Comparison of ENCODE assay signal across 24 mouse cellular contexts in the genomic region with DNA sequence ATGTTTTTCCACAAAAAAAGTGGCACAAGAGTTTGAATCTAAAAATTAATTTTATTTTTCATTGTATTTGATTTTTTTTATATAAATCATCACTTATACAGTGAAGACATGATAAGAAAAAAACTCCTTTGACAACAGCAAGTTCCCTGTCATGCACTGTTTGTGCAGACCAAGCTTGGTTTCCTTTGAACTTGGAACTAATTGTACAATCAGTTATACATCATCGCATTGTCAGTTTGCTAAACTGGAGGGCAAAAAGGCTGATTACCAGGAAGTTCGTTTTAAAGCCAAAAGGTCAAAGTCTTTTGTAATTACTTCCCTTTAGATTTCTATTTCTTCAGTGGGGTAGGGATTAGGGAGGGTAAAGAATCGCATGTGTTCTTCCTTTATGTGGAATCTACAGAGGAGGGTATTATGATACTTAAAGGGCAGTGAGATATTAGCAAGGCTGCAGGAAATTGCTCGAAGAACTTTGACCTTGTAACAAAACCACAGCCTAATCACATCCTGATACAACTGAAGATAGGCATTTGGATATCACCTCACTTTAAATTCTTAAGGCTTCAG. TPM values are rescaled to one million over a fixed set of nuclear protein-coding genes. Genes with fewer than 3 reads are reported as not detected.
A peak's percentile ranks its signal among the peaks of the same experiment; 100 is the strongest.
DNase-seq lines count a peak whose midpoint lies in the region; ATAC-seq lines count a peak whose summit lies in the region.
"Had no signal": no experiment of that assay in that cellular context is flagged by ENCODE, and none has a peak within 500 bp of the region (broad histone marks: within the 10 kb centered on the region; RNA-seq: fewer than 3 reads in every experiment).

No protein-coding gene starts in this region.

- WGBS in intestine, embryonic 14.5 days, result 40% methylated on average over 4 of the region's 4 CpGs

- no peak overlapping the region for H3K9ac ChIP-seq in intestine, embryonic 14.5 days (ENCODE audit: low read length)
- H3K9ac ChIP-seq: embryonic facial prominence, embryonic 13.5 days; forebrain, embryonic 13.5 days; forebrain, postnatal 0 days; hindbrain, embryonic 13.5 days had no signal

- H3K36me3 ChIP-seq in intestine, embryonic 14.5 days (ENCODE audit: control insufficient read depth, insufficient read depth, low read length), result no peaks in the 10 kb centered on the region
- H3K36me3 ChIP-seq: embryonic facial prominence, embryonic 13.5 days; heart, embryonic 10.5 days; hindbrain, embryonic 13.5 days had no signal

- H3K4me1 ChIP-seq in intestine, embryonic 14.5 days (replicated peaks; ENCODE audit: control insufficient read depth, insufficient read depth, low read length), result no peaks in the 10 kb centered on the region
- H3K4me1 ChIP-seq: embryonic facial prominence, embryonic 13.5 days; heart, embryonic 10.5 days; hindbrain, embryonic 13.5 days had no signal

- peak; percentile 62; the same call in 1 of the 2 replicates for ATAC-seq in intestine, embryonic 14.5 days (replicated peaks; ENCODE audit: low FRiP score, low TSS enrichment, low read depth)
- ATAC-seq: forebrain, embryonic 13.5 days; forebrain, postnatal 0 days; hindbrain, postnatal 0 days had no signal

- peak; percentile 25 for DNase-seq in heart, adult 11 months
- DNase-seq in heart, adult 18-20 months, result no peak
- DNase-seq in embryo, embryonic 10.5 days (ENCODE audit: low spot score), result peak; percentile 58
- DNase-seq in intestine, embryonic 14.5 days (ENCODE audit: low spot score), result no peak
- DNase-seq in mesoderm, embryonic 11.5 days (ENCODE audit: low read depth, low spot score), result peak; percentile 9
- no peak for DNase-seq in cerebellum, adult 8-10 months
- DNase-seq in right cerebral cortex, postnatal 25 days, result no peak
- DNase-seq: adrenal gland, adult 8-10 months; adrenal gland, postnatal 36 days; cerebellum, adult 2 months; cerebellum, postnatal 14 days; forebrain, postnatal 0 days; gastrocnemius, adult 2 months; gastrocnemius, postnatal 25 days; heart, postnatal 10 days; heart, postnatal 4 days; kidney, adult 11 months had no signal

- no peaks in the 10 kb centered on the region for H3K27me3 ChIP-seq in intestine, embryonic 14.5 days (replicated peaks; ENCODE audit: control insufficient read depth, insufficient read depth, low read length)
- H3K27me3 ChIP-seq: embryonic facial prominence, embryonic 13.5 days; forebrain, embryonic 13.5 days had no signal

- H3K27ac ChIP-seq in intestine, embryonic 14.5 days (ENCODE audit: low read depth), result no peak overlapping the region
- H3K27ac ChIP-seq: embryonic facial prominence, embryonic 13.5 days; forebrain, embryonic 13.5 days; gastrocnemius, adult 2 months; heart, embryonic 10.5 days; hindbrain, embryonic 13.5 days; hindbrain, postnatal 0 days had no signal

- no peak overlapping the region for H3K4me2 ChIP-seq in intestine, embryonic 14.5 days (ENCODE audit: low read length)
- H3K4me2 ChIP-seq: embryonic facial prominence, embryonic 13.5 days; forebrain, embryonic 13.5 days; hindbrain, embryonic 13.5 days had no signal

- H3K4me3 ChIP-seq in intestine, embryonic 14.5 days (ENCODE audit: low read depth, low read length), result no peak overlapping the region
- H3K4me3 ChIP-seq: embryonic facial prominence, embryonic 13.5 days; forebrain, embryonic 13.5 days; gastrocnemius, adult 2 months; heart, embryonic 10.5 days; hindbrain, embryonic 13.5 days had no signal

- H3K9me3 ChIP-seq in intestine, embryonic 14.5 days (ENCODE audit: control insufficient read depth, low read length), result no peaks in the 10 kb centered on the region
- H3K9me3 ChIP-seq: embryonic facial prominence, embryonic 13.5 days; forebrain, embryonic 13.5 days; heart, embryonic 10.5 days; hindbrain, embryonic 13.5 days had no signal

RNA-seq across cellular contexts. Expression of a gene that starts 26.5 kb away (rescaled TPM):
- under 1 TPM; 0.20 to 0.54 TPM for total RNA-seq in heart, adult 18-20 months (2021)
- 41.7 and 52.9 TPM in 2 replicates for polyA plus RNA-seq in intestine, embryonic 14.5 days (2014; fragmentation: Nextera tagmentation; extraction: Ambion mirVana)
- total RNA-seq: common myeloid progenitor, adult 5-6 weeks; granulocyte monocyte progenitor cell, adult 5-6 weeks had no signal

Comparison
In these comparisons a context has a peak if more than half of its experiments do, and no peak if none do; other contexts are left out.
1. DNase-seq: peak in heart, adult 11 months (single experiment), embryo, embryonic 10.5 days (single experiment) and mesoderm, embryonic 11.5 days (single experiment); none in heart, adult 18-20 months (0 of 2), intestine, embryonic 14.5 days (single experiment), cerebellum, adult 8-10 months (single experiment) and right cerebral cortex, postnatal 25 days (single experiment).